Mouse (Mus musculus) stomach, adult 2 months (tissue): Measurements from ENCODE around the gene Gm1113. TPM values are rescaled to one million over a fixed set of nuclear protein-coding genes. Genes with fewer than 3 reads are reported as not detected.

Source experiments
- polyA plus RNA-seq: library from polyadenylated mRNA; depleted of rRNA; stranded (reverse); fragments of >200 nt; gene quantifications from 2 replicates; pipeline ENCODE4 v1.2.3, GENCODE M21; 2012; rRNA removed

Gene Gm1113
- not detected in 2 replicates for polyA plus RNA-seq

GRCm38 (mm10) chr9:35518169-35518568 is at the start of gene Gm1113:
Gene Gm1113, minus strand, starts transcription at chr9:35518269.

GRCm38 (mm10) chr9:35558257-35559008 is 40.4 kb upstream of the Gm1113 start, which contains the start of the genes Ddx25 and Pus3:
Gene Ddx25, minus strand, starts transcription at chr9:35558528.
Gene Pus3, plus strand, starts transcription at chr9:35558595.

Other genes with a start within 250 kb of the Gm1113 start
- 1.2 and 1.8 TPM in 2 replicates for gene Cdon, start 97.1 kb downstream of the Gm1113 start, polyA plus RNA-seq
- gene Ddx25, start 40.3 kb upstream of the Gm1113 start, polyA plus RNA-seq = 0.02 TPM in 1 of 2 replicates, not detected in the other
- gene Pus3, start 40.3 kb upstream of the Gm1113 start, polyA plus RNA-seq = 0.06 and 0.21 TPM in 2 replicates
- not detected in 2 replicates for gene Pate2, start 52.0 kb upstream of the Gm1113 start, polyA plus RNA-seq
- 0.06 and 0.08 TPM in 2 replicates for gene Hyls1, start 52.1 kb upstream of the Gm1113 start, polyA plus RNA-seq
- gene Pate4, start 93.7 kb upstream of the Gm1113 start, polyA plus RNA-seq = not detected in 2 replicates
- gene Pate3, start 129.9 kb upstream of the Gm1113 start, polyA plus RNA-seq = not detected in 2 replicates
- gene Pate1, start 169.1 kb upstream of the Gm1113 start, polyA plus RNA-seq = not detected in 2 replicates
- gene Gm17677, start 222.8 kb upstream of the Gm1113 start, polyA plus RNA-seq = not detected in 2 replicates